Mouse (Mus musculus) embryonic stem cell, embryonic (primary cell): ENCODE measurements at regions not wholly inside any gene's neighbourhood (a gene's known extent, or its start where the extent isn't known, plus 50 kb on each side); places are given as distances from the start of the nearest gene placed in this dataset.

Experiments used
- CTCF ChIA-PET, 4 experiments: fragments of 300-600 bp in 2 of 4; fragments of 350-600 bp in 2 of 4; sonication (Branson Sonifier 250); formaldehyde crosslinking; loops; one replicate each; lab custom pipeline; 2022; ENCODE audit warnings: inconsistent platforms in 2 of 4; lab: Charles Lee
- POLR2A ChIA-PET, 4 experiments: fragments of 300-600 bp in 2 of 4; fragments of 350-600 bp in 2 of 4; sonication (Branson Sonifier 250); formaldehyde crosslinking; loops; one replicate each; lab custom pipeline; 2022; ENCODE audit warnings: antibody characterized with exemption in 4 of 4, inconsistent platforms in 1 of 4; lab: Charles Lee

DNA sequence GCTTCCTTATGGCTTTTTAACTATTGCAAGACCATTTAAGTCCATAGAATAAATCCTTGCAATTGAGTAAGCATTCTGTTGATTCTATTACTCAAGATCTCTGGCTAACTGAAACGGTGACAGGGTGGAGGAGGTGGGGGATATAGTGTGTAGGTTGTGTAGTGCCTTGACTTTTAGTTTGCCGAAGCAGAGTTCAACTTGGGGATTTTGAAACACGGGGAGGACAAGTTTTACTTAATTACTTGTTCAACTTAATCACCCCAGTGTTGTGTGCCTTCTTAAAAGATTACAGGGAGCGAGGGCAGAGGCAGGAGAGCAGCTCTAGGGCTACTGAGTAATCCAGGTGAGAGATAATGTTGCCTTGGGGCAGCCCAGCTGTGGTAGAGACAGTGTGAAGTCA, 171.7 kb upstream of the Fam241a start:
- ChIA-PET CTCF (no interaction called here), POLR2A (no interaction called here)

DNA sequence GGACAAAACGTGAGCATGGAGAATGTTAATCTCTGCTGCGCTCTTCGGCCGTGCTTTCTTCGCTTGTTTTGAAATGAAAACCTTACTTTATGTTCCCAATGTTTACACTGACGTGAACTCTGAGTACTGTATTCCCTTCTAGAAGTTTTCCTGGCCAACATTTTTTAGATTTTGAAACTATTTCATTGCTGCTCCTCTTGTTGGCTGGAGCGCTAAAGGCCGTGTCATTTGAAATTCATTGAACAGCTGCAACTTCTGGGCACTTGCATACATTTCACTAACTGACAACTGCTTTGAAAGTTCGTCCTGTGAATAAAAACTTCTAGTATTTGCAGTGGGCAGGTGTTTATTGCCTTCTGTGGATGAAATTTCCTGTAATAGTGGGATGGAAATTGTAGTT, 157.9 kb upstream of the Fam241a start:
- ChIA-PET POLR2A (no interaction called here), CTCF (no interaction called here)

DNA sequence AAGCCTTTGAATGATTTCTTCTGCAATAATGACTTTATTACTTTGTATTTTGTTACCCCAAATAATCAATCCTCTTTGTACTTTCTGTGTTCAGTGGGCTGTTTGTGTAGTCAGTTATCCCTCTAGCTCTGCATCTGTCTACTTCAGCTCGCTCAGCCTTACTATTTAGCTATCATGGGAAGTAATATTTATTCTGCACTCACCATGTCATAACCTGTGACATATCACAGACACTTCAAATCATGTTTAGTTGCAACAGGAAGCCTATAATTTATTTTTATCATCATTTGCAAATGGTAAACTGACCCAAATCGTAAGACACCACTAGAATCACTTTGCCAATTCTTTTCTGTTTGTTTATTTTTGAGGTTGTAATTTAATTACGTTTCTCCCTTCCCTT, 147.6 kb upstream of the Fam241a start:
- ChIA-PET POLR2A (no interaction called here), CTCF (no interaction called here)

DNA sequence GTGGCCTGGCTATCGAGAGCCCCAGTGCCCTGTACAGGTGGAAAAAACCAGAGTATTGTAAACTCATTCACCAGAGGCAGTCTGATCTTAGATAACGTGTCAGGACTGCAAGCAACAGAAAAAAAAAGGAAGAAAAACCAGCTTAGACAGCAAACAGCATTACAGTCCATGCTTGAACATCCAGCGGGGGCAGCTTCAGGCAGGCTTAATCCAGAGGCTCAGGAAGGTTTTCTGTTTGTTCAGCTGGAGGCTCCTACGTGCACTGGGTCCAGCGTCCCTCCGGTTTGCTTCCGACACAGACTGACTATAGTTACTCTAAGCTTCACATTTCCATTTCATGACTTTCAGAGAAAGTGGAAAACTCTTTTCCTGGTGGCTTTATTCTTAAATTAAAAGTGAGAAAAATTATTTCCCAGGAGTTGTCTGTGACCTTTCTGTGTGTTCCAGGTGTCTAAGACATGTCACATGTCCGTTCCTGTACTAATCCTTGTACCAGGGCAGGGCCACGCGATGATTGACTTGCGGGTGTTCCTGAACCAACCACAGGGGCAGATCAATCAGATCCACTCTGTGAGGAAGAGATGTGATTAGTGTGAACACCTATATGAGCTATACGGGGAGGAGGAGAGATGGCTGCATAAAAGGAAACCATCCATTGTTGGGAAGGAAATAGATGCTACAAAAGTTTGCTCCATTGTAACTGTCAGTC, 144.4 kb upstream of the Fam241a start:
- CTCF ChIA-PET: no interaction called here
- POLR2A ChIA-PET: interaction anchor here in 1 of 4 experiments (0.7 kb wide), 1 partner anchor 32 kb away, joined by 6 read pairs; no protein-coding TSS in a partner anchor

DNA sequence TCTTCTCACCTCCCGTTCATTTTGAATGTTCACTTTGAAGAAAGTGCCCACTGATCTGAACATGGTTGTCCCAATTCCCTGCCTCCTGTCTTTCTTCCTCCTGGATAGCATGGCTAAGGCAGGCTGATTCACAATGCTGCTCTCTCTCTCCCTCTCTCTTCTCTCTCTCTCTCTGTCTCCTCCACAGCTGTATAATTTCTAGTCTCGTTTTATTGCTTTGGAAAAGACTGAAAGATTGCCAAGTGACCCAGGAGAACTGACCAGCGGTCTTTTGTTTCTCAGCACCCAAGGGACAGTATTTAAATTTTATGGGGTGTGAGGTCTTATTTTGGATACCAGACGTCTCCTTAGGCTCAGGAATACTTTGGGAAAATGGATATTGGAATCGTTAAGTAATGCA, 143.1 kb upstream of the Fam241a start:
- ChIA-PET POLR2A (no interaction called here), CTCF (no interaction called here)

DNA sequence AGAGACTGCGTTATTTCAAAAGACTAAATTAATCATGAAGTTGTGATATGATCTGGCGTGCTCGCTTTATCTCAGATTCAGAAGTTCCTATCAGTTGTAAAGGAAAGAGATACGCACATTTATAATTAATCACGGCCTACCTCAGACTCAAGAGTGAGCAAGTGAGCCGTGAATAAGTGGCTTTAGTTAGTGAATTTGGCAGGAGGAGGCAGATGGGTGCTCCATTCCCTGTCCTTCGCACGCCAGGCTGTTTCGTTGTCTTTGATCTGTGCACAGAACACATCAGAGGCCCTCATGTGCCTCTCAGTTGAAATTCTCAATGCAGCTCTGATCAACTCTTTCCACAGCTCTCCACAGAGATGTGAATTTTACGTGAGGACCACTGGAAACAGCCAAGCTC, 140.4 kb upstream of the Fam241a start:
- ChIA-PET CTCF (interaction anchor here in 1 of 4 experiments (0.5 kb wide), 1 partner anchor 148 kb away, joined by 5 read pairs; no protein-coding TSS in a partner anchor), POLR2A (no interaction called here)

DNA sequence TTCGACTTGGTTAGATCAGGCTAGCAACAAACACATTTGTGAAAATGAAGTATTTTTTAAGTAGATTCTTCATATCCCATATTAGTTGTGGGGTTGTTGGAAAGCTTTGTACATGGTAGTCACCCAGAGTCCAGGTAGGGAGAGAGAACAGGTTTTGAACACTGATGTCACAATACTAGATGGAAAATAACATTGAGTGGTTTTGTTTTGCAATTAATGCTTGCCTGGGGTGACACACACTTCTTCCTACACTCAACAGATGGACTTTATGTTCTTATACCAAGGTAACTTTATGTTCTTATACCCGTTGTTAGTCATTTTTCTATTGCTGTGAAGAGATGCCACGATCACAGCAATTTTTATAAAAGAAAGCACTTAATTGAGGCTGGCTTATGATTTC, 134.2 kb upstream of the Fam241a start:
- ChIA-PET POLR2A (no interaction called here), CTCF (no interaction called here)

DNA sequence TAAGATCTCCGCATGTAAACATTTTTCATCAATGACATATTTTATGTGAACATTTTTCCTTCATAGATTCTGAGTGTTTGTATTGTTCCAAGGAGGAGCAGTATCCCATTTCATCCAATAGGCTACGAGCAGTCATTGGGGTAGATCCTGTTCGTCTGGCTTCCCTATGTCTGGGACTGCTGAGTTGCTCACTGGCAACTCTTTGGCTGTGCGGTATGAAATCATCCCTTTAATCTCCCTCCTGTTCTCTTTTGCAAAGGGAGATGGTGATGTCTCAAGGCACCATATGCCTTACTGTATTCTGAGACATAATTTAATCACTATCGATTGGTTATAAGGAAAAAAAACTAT, 133.4 kb upstream of the Fam241a start:
- CTCF ChIA-PET: no interaction called here
- POLR2A ChIA-PET: no interaction called here

DNA sequence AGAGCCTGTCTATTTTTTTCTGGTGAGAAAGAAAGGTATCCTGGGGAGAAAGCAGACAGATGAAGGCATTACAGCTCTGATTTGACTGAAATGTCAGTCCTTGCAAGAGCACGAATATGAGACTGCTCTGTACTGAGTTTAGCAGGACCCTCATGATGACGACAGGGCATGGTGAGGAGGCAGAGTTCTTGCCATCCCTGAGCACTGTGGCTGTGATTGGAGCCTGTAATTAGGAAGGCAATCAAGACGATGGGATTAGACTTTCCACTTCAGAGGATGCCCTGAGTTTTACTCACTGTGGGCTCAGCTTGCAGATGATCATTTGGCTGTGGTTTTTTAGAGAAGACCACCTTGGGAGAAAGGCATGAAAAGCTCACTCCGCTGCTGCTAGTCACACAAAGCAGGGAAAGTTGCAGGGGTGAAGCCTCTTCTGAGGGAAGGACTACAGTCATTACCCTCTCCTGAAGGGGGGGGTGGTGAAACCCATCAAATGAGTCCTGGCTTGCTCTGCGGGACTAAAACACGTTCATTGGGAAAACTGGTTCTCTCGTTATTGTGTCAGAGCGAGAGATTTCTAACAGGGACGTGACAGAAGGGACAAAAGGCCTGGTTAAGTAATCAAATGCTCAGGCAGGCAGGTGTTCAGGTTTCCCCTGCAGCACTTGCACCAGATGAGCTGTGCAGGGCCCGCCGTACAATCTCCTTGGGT, 132.9 kb upstream of the Fam241a start:
- CTCF ChIA-PET: no interaction called here
- POLR2A ChIA-PET: no interaction called here

DNA sequence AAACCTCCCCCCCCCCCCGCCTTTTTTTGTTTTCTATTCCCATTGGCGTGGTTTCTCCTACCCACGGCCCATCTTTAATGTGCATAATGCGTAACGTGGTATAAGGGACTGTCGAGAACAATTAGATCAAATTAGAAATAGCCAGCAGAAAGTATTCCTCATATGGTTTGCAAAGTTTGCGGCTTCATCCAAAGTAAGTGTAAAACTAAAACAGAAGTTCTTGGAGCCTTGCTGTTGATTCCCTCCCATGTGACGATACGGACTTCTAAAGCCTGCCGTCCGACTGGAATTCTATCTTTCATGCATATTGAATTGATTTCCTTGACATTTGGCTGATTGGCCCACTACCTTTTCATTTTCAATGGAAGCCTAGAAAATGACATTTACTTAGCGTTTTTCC, 128.7 kb upstream of the Fam241a start:
- ChIA-PET POLR2A (interaction anchor here in 1 of 4 experiments (0.6 kb wide), 1 partner anchor 9 kb away, joined by 3 read pairs; no protein-coding TSS in a partner anchor), CTCF (interaction anchor here in 1 of 4 experiments (0.6 kb wide), 1 partner anchor 51 kb away, joined by 3 read pairs; no protein-coding TSS in a partner anchor)

DNA sequence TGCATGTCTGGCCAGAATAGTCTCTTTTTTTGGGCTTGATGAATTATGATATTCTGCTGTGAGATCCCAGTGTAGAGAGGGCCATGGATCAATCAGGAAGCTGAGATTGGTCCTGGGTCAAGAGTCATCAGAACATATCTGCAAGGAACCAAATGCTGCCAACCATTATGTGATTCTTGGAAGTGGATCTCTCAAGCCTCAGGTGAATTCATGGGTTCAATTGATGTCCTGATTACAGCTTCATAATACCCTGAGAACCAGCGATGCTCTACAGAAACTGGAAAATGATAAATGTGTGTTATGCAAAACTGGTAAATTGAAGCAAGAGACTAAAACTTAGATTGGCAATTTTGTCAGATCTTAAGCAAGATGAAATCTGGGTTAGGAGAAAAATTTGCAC, 118.8 kb upstream of the Fam241a start:
- CTCF ChIA-PET: no interaction called here
- POLR2A ChIA-PET: no interaction called here

DNA sequence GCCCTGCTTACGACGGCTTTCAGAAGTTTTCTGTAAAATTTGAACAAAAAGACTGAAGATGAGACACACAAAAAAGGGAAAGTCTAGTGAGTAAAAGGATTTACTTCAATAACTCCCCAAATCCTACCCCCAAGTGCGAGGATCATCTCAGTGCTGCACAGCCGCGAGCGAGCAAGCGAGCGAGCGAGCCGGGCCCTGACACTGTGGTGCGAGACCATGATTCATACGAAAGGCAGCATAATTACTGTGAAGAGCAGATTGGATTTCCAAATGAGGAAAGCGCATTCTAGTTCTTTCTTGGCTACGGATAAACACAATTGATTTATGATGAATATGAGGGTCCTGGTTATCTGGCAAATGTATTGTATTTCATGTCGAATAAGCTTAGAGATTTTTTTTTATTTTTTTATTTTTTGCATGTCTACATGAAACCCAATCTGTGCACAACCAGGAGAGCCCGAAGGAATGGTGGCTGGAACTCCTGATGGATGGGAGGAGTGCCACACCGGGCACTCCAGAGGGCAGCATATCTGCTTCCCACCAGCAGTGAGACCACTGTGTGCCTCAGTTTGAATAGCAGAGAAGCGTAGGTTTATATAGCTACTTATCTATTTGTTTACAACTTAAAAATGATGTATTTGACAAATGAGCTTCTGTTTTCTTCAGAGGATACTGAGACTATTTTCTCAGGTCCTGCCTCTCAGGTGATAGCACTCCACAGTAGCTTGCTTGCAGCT, 106.9 kb upstream of the Fam241a start:
- POLR2A ChIA-PET: interaction anchor here in 1 of 4 experiments (1.3 kb wide), 1 partner anchor 43 kb away, joined by 3 read pairs; no protein-coding TSS in a partner anchor
- CTCF ChIA-PET: interaction anchor here in 1 of 4 experiments (1.0 kb wide), 1 partner anchor 1201 kb away, joined by 8 read pairs; no protein-coding TSS in a partner anchor

DNA sequence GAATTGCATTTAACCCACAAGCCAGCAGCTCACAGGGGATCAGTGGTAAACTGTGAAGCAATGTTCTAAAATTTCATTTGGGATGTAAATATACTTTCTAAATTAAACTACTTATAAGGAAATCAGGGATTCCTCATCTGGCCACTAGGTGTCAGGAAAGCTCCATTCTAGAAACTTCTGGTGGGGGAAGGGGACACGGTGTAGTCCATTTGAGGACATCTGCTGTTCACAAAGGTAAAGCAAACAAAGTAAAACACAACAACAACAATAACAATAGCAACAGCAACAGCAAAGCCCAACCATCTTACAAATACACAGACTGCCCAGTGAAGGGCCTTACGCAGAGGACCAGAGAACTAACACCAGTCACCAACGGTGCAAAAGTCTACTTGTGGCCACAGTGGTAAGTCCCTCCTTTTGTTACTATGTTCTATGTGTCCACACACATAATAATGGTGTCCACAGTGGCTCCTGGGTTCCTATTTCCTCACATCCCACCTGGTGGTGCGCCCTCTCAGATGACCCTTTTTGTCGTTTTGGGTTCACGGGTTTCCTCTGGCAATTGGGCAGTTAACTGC, 105.9 kb upstream of the Fam241a start:
- CTCF ChIA-PET: interaction anchor here in 3 of 4 experiments (0.6 to 1.2 kb wide), 7 partner anchors 11 to 335 kb away, joined by 3 to 8 read pairs (median 3); no protein-coding TSS in a partner anchor

DNA sequence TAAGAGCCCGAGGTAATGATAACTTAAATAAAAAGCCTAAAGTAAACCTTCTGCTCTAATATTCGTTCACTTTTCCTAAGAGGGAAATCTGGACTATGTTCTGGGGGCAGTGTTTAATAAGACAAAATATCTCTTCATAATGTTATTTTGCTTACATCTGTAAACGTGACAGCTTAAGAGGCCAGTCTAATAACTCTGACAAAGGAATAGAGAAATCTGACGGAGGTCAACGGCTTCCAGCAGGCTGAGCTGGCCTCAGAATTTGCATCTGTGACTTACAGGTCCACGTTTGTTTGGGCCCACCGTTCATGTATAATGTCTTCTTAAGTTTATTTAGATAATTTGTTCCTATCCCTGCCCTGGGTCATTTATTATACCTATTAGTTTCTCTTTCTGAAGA, 99.6 kb upstream of the Fam241a start:
- POLR2A ChIA-PET: no interaction called here
- CTCF ChIA-PET: no interaction called here

More for the DNA sequence above, 105.9 kb upstream of the Fam241a start:
- POLR2A ChIA-PET: no interaction called here

DNA sequence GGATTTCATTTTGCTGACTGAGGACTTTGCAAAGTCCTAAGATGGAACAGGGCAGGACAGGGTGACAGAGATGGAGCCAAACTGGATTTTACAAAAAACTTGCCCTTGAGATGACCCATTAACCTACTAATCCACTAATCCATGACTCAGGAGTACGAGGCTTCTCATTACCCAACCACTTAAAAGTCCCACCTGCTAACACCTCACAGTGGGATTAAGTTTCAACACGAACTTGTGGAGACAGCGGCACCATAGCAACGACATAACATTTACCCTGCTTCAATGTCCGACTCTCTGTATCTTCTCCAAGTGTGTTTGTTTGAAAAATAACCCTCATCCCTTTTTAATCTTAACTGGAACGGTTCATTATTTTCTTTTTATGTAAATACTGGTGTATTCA, 91.5 kb upstream of the Fam241a start:
- ChIA-PET POLR2A (no interaction called here), CTCF (no interaction called here)

DNA sequence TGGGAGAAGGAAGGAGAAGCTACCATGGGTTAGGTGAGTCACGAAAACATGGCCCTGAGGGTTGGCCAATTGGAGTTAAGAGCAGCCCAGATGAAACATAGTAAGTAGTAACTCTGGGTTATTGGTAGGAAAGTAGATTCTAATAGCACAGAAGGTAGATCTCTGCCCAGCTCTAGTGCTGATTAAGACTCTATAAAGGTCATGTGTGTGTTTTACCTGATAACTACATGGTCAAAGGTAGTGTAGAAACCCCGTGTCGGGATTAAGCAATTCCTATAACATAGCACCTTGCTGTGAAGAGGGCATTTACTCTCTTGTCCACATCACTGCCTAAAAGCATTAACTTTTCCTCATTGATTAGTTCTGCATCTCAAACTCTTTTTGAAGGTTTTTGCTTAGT, 89.0 kb upstream of the Fam241a start:
- CTCF ChIA-PET: no interaction called here

DNA sequence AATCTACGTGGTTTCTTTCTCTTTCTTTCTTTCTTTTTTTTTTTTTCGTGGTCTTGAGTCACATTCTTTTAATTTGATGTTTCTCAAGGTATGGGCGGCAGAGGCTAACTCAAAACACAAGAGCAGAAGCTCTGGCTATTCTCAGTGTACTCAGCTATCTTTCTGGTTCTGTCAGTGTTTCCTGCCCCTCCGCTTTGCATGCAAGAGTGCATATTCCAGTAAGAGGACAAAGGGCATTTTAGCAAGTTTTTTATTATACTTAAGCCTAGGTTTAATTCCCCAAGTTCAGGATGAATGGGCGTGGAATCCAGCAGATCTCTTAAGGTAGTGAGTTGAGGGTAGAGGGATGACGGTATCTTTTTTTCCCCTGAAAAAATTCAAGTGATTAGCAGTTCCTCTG, 81.1 kb upstream of the Fam241a start:
- CTCF ChIA-PET: interaction anchor here in 2 of 4 experiments (0.7 kb wide), 2 partner anchors 146 to 1709 kb away, joined by 3 read pairs; no protein-coding TSS in a partner anchor
- POLR2A ChIA-PET: no interaction called here

More for the DNA sequence above, 89.0 kb upstream of the Fam241a start:
- POLR2A ChIA-PET: interaction anchor here in 1 of 4 experiments (0.6 kb wide), 1 partner anchor 14 kb away, joined by 3 read pairs; no protein-coding TSS in a partner anchor

DNA sequence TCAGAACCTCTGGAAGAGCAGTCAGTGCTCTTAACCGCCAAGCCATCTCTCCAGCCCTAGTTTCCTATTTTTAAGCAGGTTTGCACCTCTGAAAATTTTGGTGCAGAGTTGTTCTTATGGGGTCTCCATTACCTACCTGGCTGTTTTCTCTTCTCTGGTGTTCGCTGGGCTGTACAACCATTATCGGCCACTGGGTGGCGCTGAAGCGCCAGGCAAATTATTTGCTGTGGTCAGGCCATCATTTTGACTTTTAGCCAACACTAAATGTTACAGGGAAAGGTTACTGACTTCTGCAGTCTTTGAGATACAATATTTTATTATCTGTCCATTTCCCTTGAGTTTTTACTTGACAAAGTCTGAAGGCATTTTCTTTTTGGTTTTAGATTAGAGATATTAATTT, 74.8 kb upstream of the Fam241a start:
- ChIA-PET POLR2A (no interaction called here), CTCF (no interaction called here)

DNA sequence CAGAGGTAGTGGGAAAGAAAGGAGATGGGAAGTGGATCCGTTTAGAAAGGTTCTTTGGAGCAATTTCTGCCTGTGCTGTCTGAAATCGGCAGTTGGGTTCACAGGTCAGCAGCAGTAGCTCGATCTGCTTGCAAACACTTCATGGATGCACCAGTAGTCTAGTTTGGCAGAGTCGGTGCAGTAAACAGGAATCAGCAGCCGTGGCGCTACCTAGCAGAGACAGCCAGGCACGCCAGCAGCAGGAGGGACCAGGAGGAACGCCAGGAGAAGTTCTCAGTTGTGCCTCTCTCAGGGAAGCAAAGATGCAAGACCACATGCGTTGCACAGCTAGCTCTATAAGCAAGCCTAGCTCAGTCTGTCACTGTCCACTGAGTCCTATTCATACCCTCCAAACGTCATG, 71.0 kb upstream of the Fam241a start:
- CTCF ChIA-PET: no interaction called here
- POLR2A ChIA-PET: no interaction called here
